Mouse (Mus musculus): ENCODE measurements around the gene Wap. TPM values are rescaled to one million over a fixed set of nuclear protein-coding genes. Genes with fewer than 3 reads are reported as not detected.
"Not testable (repeated sequence)": the region's sequence is repeated elsewhere in the genome, so short reads cannot be mapped to it uniquely, and the experiment has no call there.

Wap gene
- total RNA-seq (2021), result not detected
- long read RNA-seq, experiment 1, result 0 reads
- long read RNA-seq, experiment 2, result 0 reads

- DNase-seq (ENCODE audit: low spot score in 2 of 2), result no peak
Observed at GRCm38 (mm10) chr11:6638537-6638936, at the start of gene Wap. TSS of gene Wap (minus strand) at chr11:6638637.

- no peak for DNase-seq (ENCODE audit: low spot score in 2 of 2)
Observed at GRCm38 (mm10) chr11:6684741-6685140, 46.3 kb upstream of the Wap start.

GRCm38 (mm10) chr11:6680397-6680818 is 42.0 kb upstream of the Wap start:
- no peak for DNase-seq (ENCODE audit: low spot score in 2 of 2)

- no peak for DNase-seq (ENCODE audit: low spot score in 2 of 2)
Observed at GRCm38 (mm10) chr11:6679694-6680396, 41.4 kb upstream of the Wap start.

- no peak for DNase-seq (ENCODE audit: low spot score in 2 of 2)
Observed at GRCm38 (mm10) chr11:6677530-6677929, 39.1 kb upstream of the Wap start.

GRCm38 (mm10) chr11:6676641-6677040 is 38.2 kb upstream of the Wap start:
- DNase-seq (ENCODE audit: low spot score in 2 of 2), result no peak

- no peak for DNase-seq (ENCODE audit: low spot score in 2 of 2)
Observed at GRCm38 (mm10) chr11:6675402-6675801, 37.0 kb upstream of the Wap start.

GRCm38 (mm10) chr11:6674701-6675100 is 36.3 kb upstream of the Wap start:
- no peak for DNase-seq (ENCODE audit: low spot score in 2 of 2)

GRCm38 (mm10) chr11:6670826-6671225 is 32.4 kb upstream of the Wap start:
- DNase-seq (ENCODE audit: low spot score in 2 of 2), result no peak

GRCm38 (mm10) chr11:6670044-6670443 is 31.6 kb upstream of the Wap start:
- no peak for DNase-seq (ENCODE audit: low spot score in 2 of 2)

- no peak for DNase-seq (ENCODE audit: low spot score in 2 of 2)
Observed at GRCm38 (mm10) chr11:6669041-6669440, 30.6 kb upstream of the Wap start.

- DNase-seq (ENCODE audit: low spot score in 2 of 2), result no peak
Observed at GRCm38 (mm10) chr11:6666634-6667033, 28.2 kb upstream of the Wap start.

- DNase-seq (ENCODE audit: low spot score in 2 of 2), result no peak
Observed at GRCm38 (mm10) chr11:6661206-6661605, 22.8 kb upstream of the Wap start.

- DNase-seq (ENCODE audit: low spot score in 2 of 2), result no peak
Observed at GRCm38 (mm10) chr11:6658271-6658670, 19.8 kb upstream of the Wap start, which contains the start of gene Ramp3. TSS of gene Ramp3 (plus strand) at chr11:6658521.

GRCm38 (mm10) chr11:6654903-6655302 is 16.5 kb upstream of the Wap start:
- peak; percentile 89 to 95 for DNase-seq (ENCODE audit: low spot score in 2 of 2)

- DNase-seq (ENCODE audit: low spot score in 2 of 2), result not testable (repeated sequence)
Observed at GRCm38 (mm10) chr11:6652978-6653377, 14.5 kb upstream of the Wap start.

- DNase-seq (ENCODE audit: low spot score in 2 of 2), result no peak
Observed at GRCm38 (mm10) chr11:6650519-6650918, 12.1 kb upstream of the Wap start.

- DNase-seq (ENCODE audit: low spot score in 2 of 2), result no peak
Observed at GRCm38 (mm10) chr11:6647831-6648724, 9.6 kb upstream of the Wap start.

- DNase-seq (ENCODE audit: low spot score in 2 of 2), result no peak
Observed at GRCm38 (mm10) chr11:6644566-6644965, 6.1 kb upstream of the Wap start.

- DNase-seq (ENCODE audit: low spot score in 2 of 2), result no peak
Observed at GRCm38 (mm10) chr11:6639072-6639471, 635 bp upstream of the Wap start.

- no peak for DNase-seq (ENCODE audit: low spot score in 2 of 2)
Observed at GRCm38 (mm10) chr11:6636150-6636549, 2.3 kb downstream of the Wap start.

GRCm38 (mm10) chr11:6629655-6630054 is 8.8 kb downstream of the Wap start:
- no peak for DNase-seq (ENCODE audit: low spot score in 2 of 2)

Data from left cerebral cortex, adult 18-20 months (tissue).